Mouse (Mus musculus): ENCODE measurements around the gene Bicc1. TPM values are rescaled to one million over a fixed set of nuclear protein-coding genes. Genes with fewer than 3 reads are reported as not detected.

Bicc1 gene
- polyA plus RNA-seq, 1 experiment from 2014 or later: 3.7 TPM

DNA sequence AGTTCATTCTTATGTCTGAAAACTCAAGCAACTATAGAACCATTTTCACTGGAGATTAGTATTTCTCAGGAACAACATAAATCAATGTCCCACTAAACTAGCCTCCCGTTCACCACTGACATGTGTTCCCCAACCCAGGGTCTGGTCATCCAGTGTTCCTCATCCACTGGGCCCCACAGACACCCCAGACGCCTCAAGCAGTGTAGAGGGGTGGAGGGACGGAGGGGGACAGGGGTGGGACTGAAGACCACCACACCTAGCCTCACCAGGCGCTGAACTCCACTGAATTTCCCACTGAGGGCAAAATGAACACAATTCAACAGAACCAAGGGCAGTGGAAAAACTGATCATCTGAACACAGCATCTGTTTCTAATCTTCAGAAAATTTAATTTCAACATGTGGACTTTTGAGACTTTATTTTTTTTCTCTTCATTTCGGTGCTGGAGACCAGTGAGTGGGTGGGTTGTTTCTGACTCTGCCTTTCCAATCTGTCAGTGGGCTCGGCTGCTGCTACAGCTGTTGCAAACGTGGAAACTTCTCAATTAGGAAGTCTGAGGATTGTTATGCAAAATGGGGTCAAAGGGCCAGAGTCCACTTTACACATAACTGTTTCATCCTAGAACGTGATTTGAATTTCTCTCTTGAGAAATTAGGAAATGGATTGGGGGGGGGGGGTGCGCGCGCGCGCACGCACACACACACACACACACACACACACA is 21.2 kb downstream of the Bicc1 start:
- no peaks in the 10 kb centered on the region for H3K36me3 ChIP-seq
- no peak for ATAC-seq (replicated peaks)
- H3K9me3 ChIP-seq: 0 out of 2 replicates have a peak, but pooled peaks cover 3% of the 10 kb centered on the region
- H3K4me2 ChIP-seq (replicated peaks): no peak overlapping the region
- 78% methylated on average over 14 of the region's 14 CpGs for WGBS
- H3K4me3 ChIP-seq: no peak overlapping the region
- no peaks in the 10 kb centered on the region for H3K4me1 ChIP-seq
- H3K9ac ChIP-seq (replicated peaks): no peak overlapping the region
- H3K27ac ChIP-seq (replicated peaks): no peak overlapping the region
- H3K27me3 ChIP-seq: no peaks in the 10 kb centered on the region

DNA sequence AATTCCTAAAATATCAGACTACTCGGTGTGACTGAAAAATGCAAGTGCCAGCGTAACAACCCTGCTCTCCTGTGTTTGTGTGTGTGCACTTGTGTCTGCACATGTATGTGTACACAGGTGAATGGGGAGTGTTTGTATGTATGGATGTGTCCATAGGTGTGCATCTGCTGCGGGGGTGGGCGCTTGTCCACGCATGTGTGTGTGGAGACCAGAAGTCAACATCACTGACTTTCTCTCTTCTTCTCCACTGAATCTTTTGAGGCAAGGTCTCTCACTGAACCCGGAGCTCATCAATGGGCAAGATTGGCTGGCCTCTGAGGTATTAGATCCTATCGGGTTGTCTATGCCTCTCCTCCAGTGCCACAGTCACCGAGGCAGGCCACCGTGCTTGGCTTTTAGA is 21.9 kb downstream of the Bicc1 start:
- ATAC-seq (replicated peaks): no peak
- H3K27me3 ChIP-seq: no peaks in the 10 kb centered on the region
- 96% methylated on average over 9 of the region's 9 CpGs for WGBS
- H3K4me1 ChIP-seq: no peaks in the 10 kb centered on the region
- H3K27ac ChIP-seq (replicated peaks): no peak overlapping the region
- no peaks in the 10 kb centered on the region for H3K36me3 ChIP-seq
- no peaks in the 10 kb centered on the region for H3K9me3 ChIP-seq
- no peak overlapping the region for H3K9ac ChIP-seq (replicated peaks)
- no peak overlapping the region for H3K4me2 ChIP-seq (replicated peaks)
- H3K4me3 ChIP-seq: no peak overlapping the region

DNA sequence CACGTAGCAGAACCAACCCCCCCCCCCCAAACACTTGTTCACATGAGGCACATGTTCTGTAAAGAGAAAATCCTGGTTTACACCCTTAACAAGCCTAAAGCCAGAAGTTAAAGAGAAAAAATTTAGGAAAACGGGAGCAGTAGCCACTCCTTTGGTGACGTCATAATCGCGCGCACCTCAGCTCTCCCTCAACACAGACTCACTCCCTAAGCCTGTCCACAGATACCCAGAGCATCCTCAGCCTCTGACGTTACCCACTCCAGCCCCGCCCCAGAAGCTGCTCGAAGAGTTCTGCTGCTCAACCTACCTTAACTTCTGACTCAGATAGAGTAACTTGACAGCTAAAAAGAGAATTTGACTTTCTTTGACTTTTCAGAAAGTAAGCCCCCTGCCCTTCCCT is 28.2 kb downstream of the Bicc1 start:
- Histone ChIP-seq H3K9ac (replicated peaks) (no peak overlapping the region), H3K4me3 (no peak overlapping the region), H3K36me3 (no peaks in the 10 kb centered on the region), H3K27ac (replicated peaks) (no peak overlapping the region), H3K4me2 (replicated peaks) (no peak overlapping the region), H3K27me3 (no peaks in the 10 kb centered on the region), H3K9me3 (no peaks in the 10 kb centered on the region), H3K4me1 (no peaks in the 10 kb centered on the region)
- 71% methylated on average over 9 of the region's 9 CpGs for WGBS
- no peak for ATAC-seq (replicated peaks)

DNA sequence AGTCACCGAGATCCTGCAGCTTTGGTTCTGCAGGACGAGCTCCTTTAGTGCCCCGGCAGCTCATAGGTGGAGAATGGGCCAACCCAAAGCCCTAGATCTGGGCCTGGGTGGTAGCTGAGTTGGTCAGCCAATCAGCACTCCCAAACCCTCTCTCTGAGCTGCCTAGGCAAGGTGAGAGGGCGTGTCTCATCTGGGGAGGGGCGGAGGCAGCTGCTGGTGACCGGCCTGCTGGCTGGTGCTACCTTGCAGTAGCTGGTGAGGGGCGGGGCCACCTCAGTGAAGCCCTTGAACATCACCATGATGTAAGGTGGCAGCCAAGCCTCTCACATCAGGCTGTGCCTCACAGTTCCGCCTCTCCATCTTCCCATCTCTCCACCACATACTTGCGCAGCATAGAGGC is 29.2 kb downstream of the Bicc1 start:
- H3K36me3 ChIP-seq: no peaks in the 10 kb centered on the region
- no peak overlapping the region for H3K27ac ChIP-seq (replicated peaks)
- ATAC-seq (replicated peaks): no peak
- 60% methylated on average over 9 of the region's 9 CpGs for whole genome bisulfite sequencing
- H3K9ac ChIP-seq (replicated peaks): no peak overlapping the region
- no peaks in the 10 kb centered on the region for H3K27me3 ChIP-seq
- no peaks in the 10 kb centered on the region for H3K4me1 ChIP-seq
- H3K4me2 ChIP-seq (replicated peaks): no peak overlapping the region
- H3K9me3 ChIP-seq: no peaks in the 10 kb centered on the region
- H3K4me3 ChIP-seq: no peak overlapping the region

DNA sequence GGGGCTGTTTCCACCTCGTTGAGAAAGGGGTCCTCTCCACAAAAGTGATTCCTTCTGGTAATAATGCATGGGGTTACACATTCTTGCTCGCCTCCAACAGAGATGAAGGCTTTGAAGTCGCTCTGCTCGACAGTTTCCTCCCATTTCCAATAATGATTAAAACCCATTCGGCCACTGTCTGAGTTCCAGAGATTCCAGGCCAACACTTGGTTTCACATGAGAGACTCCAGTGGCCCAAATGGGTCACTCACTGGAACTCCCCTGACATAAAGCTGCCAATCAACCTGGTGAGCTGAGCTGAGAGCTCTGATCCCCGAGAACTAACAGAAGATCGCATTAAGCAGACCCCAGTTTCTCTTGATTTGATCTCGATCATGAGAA is 31.6 kb downstream of the Bicc1 start:
- 70% methylated on average over 8 of the region's 8 CpGs for WGBS
- H3K4me2 ChIP-seq (replicated peaks): no peak overlapping the region
- H3K36me3 ChIP-seq: no peaks in the 10 kb centered on the region
- no peaks in the 10 kb centered on the region for H3K4me1 ChIP-seq
- ATAC-seq (replicated peaks): no peak
- no peaks in the 10 kb centered on the region for H3K9me3 ChIP-seq
- no peak overlapping the region for H3K27ac ChIP-seq (replicated peaks)
- H3K9ac ChIP-seq (replicated peaks): no peak overlapping the region
- H3K4me3 ChIP-seq: no peak overlapping the region
- H3K27me3 ChIP-seq: no peaks in the 10 kb centered on the region

DNA sequence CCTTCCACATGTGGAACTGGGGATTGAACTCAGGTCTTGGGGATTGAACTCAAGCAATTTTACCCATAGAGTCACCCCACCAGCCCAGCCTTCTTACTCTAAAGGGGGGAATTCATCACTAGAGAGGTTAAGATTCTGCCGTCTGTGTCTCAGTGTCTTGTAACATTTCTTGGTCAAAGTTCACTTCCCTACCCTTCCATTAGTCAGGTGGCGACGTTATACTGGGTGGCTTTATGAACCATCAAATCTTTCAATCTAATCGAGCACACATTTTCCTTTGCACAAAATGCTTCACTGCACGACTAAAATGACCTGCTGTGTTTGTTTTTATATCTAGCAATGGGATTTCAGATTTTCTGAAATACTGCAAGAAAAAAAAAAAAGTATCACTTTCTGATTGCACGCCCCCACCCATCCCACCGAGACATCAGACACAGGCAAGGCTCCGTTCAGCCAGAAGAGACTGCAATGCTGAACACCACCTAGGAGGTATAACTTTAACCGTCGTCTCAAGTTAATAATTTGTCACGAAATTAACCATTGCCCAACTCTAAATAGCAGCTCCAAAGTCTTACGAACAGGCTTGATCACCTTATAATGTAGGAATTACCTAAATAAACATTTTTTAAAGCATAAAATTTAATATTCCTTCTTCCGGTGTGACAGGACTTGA is 32.1 kb downstream of the Bicc1 start:
- ATAC-seq (replicated peaks): no peak
- Histone ChIP-seq H3K4me2 (replicated peaks) (no peak overlapping the region), H3K27me3 (no peaks in the 10 kb centered on the region), H3K27ac (replicated peaks) (no peak overlapping the region), H3K9ac (replicated peaks) (no peak overlapping the region), H3K36me3 (no peaks in the 10 kb centered on the region), H3K9me3 (no peaks in the 10 kb centered on the region), H3K4me3 (no peak overlapping the region), H3K4me1 (no peaks in the 10 kb centered on the region)
- WGBS: 76% methylated on average over 13 of the region's 13 CpGs

DNA sequence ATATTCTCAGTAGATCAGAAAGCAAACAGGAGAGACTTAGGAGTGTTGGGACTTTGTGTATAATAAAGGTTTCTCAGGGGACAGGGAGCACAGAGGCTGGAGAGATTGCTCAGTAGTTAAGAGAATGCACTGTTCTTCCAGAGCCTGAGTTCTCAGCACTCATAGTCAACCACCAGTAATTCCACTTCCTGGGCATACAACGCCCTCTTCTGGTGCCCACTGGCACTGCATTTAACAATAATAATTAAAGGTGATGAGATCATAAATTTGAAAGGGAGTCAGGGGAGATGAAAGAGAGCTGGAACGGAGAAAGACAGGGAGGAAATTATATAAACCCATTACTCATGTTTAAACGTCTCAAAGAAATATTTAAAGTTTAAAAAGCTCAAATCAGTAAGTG is 35.5 kb downstream of the Bicc1 start:
- Histone ChIP-seq H3K9ac (replicated peaks) (no peak overlapping the region), H3K27ac (replicated peaks) (no peak overlapping the region), H3K36me3 (no peaks in the 10 kb centered on the region), H3K9me3 (no peaks in the 10 kb centered on the region), H3K4me2 (replicated peaks) (no peak overlapping the region), H3K4me3 (no peak overlapping the region), H3K4me1 (no peaks in the 10 kb centered on the region), H3K27me3 (no peaks in the 10 kb centered on the region)
- ATAC-seq (replicated peaks): no peak
- 57% methylated on average over 3 of the region's 3 CpGs for WGBS

DNA sequence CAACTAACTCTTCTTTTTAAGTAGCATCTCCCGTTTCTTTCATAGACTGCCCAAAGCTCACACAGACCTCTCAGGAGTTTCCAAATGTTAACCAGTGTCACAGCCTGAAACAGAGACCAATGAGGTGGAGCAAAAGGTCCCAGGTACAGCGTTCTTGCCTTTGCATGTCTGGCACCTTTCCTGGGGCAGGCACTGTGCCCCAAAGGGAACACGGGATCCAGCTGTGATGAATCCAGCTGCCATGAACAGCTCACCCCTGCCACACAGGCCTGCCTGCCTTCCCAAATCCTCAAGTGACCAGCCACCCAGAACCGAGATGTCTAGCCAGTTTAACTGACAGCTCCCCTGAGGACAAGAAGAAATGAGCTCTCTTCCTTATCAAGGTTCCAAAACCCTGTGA is 36.1 kb downstream of the Bicc1 start:
- Histone ChIP-seq H3K4me1 (no peaks in the 10 kb centered on the region), H3K4me3 (no peak overlapping the region), H3K9ac (replicated peaks) (no peak overlapping the region), H3K27me3 (no peaks in the 10 kb centered on the region), H3K9me3 (no peaks in the 10 kb centered on the region), H3K4me2 (replicated peaks) (no peak overlapping the region), H3K36me3 (no peaks in the 10 kb centered on the region), H3K27ac (replicated peaks) (no peak overlapping the region)
- WGBS: 76% methylated on average over 4 of the region's 4 CpGs
- ATAC-seq (replicated peaks): no peak

DNA sequence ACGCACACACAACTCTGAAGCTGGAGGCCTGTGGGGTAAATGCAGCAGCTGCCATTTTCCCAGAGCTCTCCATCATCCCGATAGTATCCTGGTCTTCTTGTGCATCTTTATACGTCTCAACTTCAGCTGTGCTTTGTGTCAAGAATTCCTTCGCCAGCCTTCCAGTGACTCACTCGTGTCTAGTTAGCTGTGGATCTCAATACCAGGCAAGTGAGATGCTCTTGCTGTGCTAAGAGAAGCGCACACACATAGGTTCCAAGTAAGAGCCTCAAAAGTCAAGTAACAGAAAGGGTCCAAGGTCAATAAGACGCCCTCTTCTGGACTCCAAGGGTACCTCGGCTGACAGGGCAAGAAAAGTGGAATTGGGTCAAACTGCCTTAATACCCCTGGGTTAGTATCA is 37.0 kb downstream of the Bicc1 start:
- H3K27me3 ChIP-seq: no peaks in the 10 kb centered on the region
- no peaks in the 10 kb centered on the region for H3K9me3 ChIP-seq
- H3K4me1 ChIP-seq: no peaks in the 10 kb centered on the region
- H3K27ac ChIP-seq (replicated peaks): no peak overlapping the region
- ATAC-seq (replicated peaks): no peak
- H3K4me3 ChIP-seq: no peak overlapping the region
- no peak overlapping the region for H3K9ac ChIP-seq (replicated peaks)
- no peaks in the 10 kb centered on the region for H3K36me3 ChIP-seq
- 78% methylated on average over 8 of the region's 8 CpGs for WGBS
- H3K4me2 ChIP-seq (replicated peaks): no peak overlapping the region

DNA sequence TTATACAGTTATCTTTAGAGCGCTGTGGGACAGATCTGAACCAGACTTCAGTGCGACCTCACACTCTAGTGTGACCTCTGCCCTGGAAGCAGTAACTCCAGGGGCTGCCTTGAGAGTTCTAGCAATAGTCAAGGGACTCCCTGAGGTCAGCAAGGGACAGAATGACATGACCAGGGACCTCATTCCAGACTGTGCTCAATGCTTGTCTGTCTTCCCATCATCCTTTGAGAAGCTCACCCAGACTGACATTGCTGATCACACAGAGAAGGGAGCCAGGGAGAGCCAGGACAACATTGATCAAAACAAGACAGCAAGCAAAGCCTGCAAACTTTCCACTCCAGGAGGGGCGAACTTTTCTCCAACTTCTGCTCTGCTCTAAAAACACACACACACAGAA is 38.7 kb downstream of the Bicc1 start:
- Histone ChIP-seq H3K9me3 (no peaks in the 10 kb centered on the region), H3K27me3 (no peaks in the 10 kb centered on the region), H3K36me3 (no peaks in the 10 kb centered on the region), H3K4me3 (no peak overlapping the region), H3K27ac (replicated peaks) (no peak overlapping the region), H3K9ac (replicated peaks) (no peak overlapping the region), H3K4me1 (no peaks in the 10 kb centered on the region), H3K4me2 (replicated peaks) (no peak overlapping the region)
- 95% methylated on average over 3 of the region's 3 CpGs for WGBS
- ATAC-seq (replicated peaks): no peak

DNA sequence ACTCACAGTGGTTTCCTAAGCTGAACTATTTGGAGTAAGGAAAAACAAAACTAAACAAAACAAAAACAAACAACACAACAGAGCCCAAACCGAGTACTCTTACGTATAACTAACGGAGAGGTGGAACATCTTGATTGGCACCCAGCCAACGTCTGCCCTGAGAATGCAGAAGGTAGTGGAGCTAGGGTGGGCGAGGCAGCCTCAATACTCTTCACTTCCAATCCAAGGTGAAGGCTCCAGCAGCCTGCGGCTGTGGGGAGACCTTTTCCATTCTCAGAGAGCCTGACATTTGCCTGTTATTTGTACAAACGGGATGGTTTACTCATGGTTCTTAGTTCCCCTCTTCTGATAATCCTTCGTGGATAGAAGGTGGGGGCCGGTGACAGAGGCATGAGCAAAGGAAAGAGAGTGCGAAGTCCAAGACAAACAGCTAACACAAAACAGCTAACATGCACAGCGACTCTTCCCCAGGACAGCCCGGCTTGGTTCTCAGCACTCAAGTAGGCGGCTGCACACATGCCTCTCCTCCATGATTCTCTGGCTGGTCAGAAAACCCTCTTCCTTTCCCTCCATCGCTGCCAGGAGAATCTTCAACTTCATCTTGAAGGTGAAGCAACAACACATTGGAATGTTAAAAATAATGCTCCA is 39.3 kb downstream of the Bicc1 start:
- H3K4me3 ChIP-seq: no peak overlapping the region
- H3K27ac ChIP-seq (replicated peaks): no peak overlapping the region
- H3K9ac ChIP-seq (replicated peaks): no peak overlapping the region
- H3K4me1 ChIP-seq: no peaks in the 10 kb centered on the region
- ATAC-seq (replicated peaks): no peak
- 81% methylated on average over 14 of the region's 14 CpGs for WGBS
- no peaks in the 10 kb centered on the region for H3K36me3 ChIP-seq
- no peaks in the 10 kb centered on the region for H3K9me3 ChIP-seq
- H3K27me3 ChIP-seq: no peaks in the 10 kb centered on the region
- H3K4me2 ChIP-seq (replicated peaks): no peak overlapping the region

DNA sequence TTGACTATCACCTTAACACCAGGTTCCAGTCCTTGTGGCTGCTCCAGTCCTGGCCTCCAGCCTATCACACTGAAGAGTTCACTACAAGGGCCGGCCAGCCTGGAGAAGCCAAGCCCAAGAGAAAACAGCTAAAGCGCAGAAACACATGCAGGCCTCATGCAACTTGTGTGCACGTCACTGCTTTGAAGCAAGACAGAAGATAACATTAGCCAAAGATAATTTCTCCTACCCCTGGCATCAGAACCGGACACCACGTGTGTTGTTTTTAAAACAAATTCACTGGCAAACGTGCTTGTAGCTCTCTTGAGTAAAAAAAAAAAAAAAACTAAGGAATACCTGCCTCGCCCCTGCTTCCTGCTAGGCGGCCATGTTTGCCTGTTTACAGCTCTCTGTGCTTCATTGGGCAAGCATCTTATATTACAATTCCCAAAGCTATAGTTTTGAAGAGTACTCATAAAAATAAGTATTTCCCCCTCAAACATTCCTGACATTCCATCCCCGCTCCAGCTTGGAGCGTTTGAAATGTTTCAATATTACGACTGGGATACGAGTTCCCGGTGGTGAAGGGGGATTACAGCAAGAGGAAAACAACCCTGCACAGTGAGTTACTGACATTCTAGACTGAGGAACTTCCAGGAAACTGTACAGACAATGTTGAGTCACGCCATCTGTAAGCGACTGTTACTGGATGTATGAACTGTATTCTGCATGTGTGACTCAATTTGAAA is 40.2 kb downstream of the Bicc1 start:
- ATAC-seq (replicated peaks): no peak
- 79% methylated on average over 15 of the region's 15 CpGs for WGBS
- H3K4me2 ChIP-seq (replicated peaks): no peak overlapping the region

More for the DNA sequence above, 40.2 kb downstream of the Bicc1 start:
- H3K36me3 ChIP-seq: no peaks in the 10 kb centered on the region
- H3K9ac ChIP-seq (replicated peaks): no peak overlapping the region
- H3K4me3 ChIP-seq: no peak overlapping the region
- H3K27ac ChIP-seq (replicated peaks): no peak overlapping the region
- no peaks in the 10 kb centered on the region for H3K27me3 ChIP-seq
- no peaks in the 10 kb centered on the region for H3K9me3 ChIP-seq
- no peaks in the 10 kb centered on the region for H3K4me1 ChIP-seq

Data from forebrain, embryonic 15.5 days (tissue).